Comparison of ENCODE assay signal across 6 mouse cellular contexts in genomic region chr11:52388979-52389378, GRCm38 (mm10). TPM values are rescaled to one million over a fixed set of nuclear protein-coding genes. Genes with fewer than 3 reads are reported as not detected.
DNase-seq lines count a peak whose midpoint lies in the region; ATAC-seq and TF ChIP-seq lines count a peak whose summit lies in the region.
"Not testable (repeated sequence)": the region's sequence is repeated elsewhere in the genome, so short reads cannot be mapped to it uniquely, and the experiment has no call there.

No protein-coding gene starts in this region.

- H3K4me3 ChIP-seq in E14TG2a.4 (replicated peaks; ENCODE audit: low read length) = peak overlapping the region; percentile 65
- not testable (repeated sequence) for H3K4me3 ChIP-seq in bone marrow, adult 2 months (replicated peaks; ENCODE audit: control insufficient read depth, low read depth, low read length)

- not testable (repeated sequence) for TF ChIP-seq CTCF in E14TG2a.4 (conservative IDR thresholded peaks at IDR 0.05; ENCODE audit: low read length); bone marrow, adult 2 months (IDR thresholded peaks at IDR 0.05; ENCODE audit: control insufficient read depth, insufficient read depth, low read length)

- WGBS in bone marrow, adult 2 months = 50% methylated on average over 5 of the region's 5 CpGs

- H3K9me3 ChIP-seq in E14TG2a.4 (ENCODE audit: low read length) = not testable (repeated sequence)

- H3K4me1 ChIP-seq in E14TG2a.4 (replicated peaks; ENCODE audit: low read depth, low read length) = peaks cover 76% of the 10 kb centered on the region
- not testable (repeated sequence) for H3K4me1 ChIP-seq in bone marrow, adult 2 months (ENCODE audit: control insufficient read depth, insufficient read depth, low read length)

- TF ChIP-seq POLR2A in bone marrow, adult 2 months (IDR thresholded peaks at IDR 0.05; ENCODE audit: borderline replicate concordance, control insufficient read depth, low read depth, low read length) = not testable (repeated sequence)

- DNase-seq in ES-CJ7 (ENCODE audit: low read depth, low spot score) (peak; percentile 56), R1 (ENCODE audit: low read depth, low spot score) (peak; percentile 45)

- peak; percentile 83 for ATAC-seq in granulocyte monocyte progenitor cell, adult 5-6 weeks (replicated peaks; ENCODE audit: poor library complexity, severe bottlenecking)
- ATAC-seq in megakaryocyte progenitor cell, adult 5-6 weeks (replicated peaks; ENCODE audit: poor library complexity) = peak; percentile 72

- H3K27me3 ChIP-seq in E14TG2a.4 (ENCODE audit: insufficient read depth, low read length) = not testable (repeated sequence)

- peak overlapping the region; percentile 70; the same call in 1 of the 2 replicates for H3K27ac ChIP-seq in bone marrow, adult 2 months (ENCODE audit: control insufficient read depth, insufficient read depth, low read depth, low read length, poor library complexity)

- peaks cover 61% of the 10 kb centered on the region for H3K36me3 ChIP-seq in E14TG2a.4 (ENCODE audit: insufficient read depth, low read length)

RNA-seq across cellular contexts. Expression of gene 9530068E07Rik, which starts 7.2 kb away (rescaled TPM):
- polyA plus RNA-seq in bone marrow, adult 2 months (2011; ENCODE audit: insufficient read depth, insufficient read length, low replicate concordance, missing spikeins) = 13.4 and 29.2 TPM in 2 replicates
- 90.0 and 106 TPM in 2 replicates for total RNA-seq in granulocyte monocyte progenitor cell, adult 5-6 weeks (2014; fragmentation: Nextera tagmentation)
- 82.7 and 86.4 TPM in 2 replicates for total RNA-seq in granulocyte monocyte progenitor cell, adult 5-6 weeks (2017)
- total RNA-seq in megakaryocyte progenitor cell, adult 5-6 weeks (2015) = 132 and 143 TPM in 2 replicates
- total RNA-seq in megakaryocyte progenitor cell, adult 5-6 weeks (2017) = 79.5 and 86.6 TPM in 2 replicates

RNA-seq across cellular contexts. Expression of gene Vdac1, which starts 28.3 kb away (rescaled TPM):
- polyA plus RNA-seq in bone marrow, adult 2 months (2011; ENCODE audit: insufficient read depth, insufficient read length, low replicate concordance, missing spikeins) = 68.5 and 89.4 TPM in 2 replicates
- total RNA-seq in granulocyte monocyte progenitor cell, adult 5-6 weeks (2014; fragmentation: Nextera tagmentation) = 126 and 132 TPM in 2 replicates
- total RNA-seq in granulocyte monocyte progenitor cell, adult 5-6 weeks (2017) = 205 and 244 TPM in 2 replicates
- total RNA-seq in megakaryocyte progenitor cell, adult 5-6 weeks (2015) = 128 and 138 TPM in 2 replicates
- 223 and 244 TPM in 2 replicates for total RNA-seq in megakaryocyte progenitor cell, adult 5-6 weeks (2017)
